Mouse (Mus musculus) forebrain, postnatal 0 days (tissue): ENCODE data around the gene Kdm7a. TPM values are rescaled to one million over a fixed set of nuclear protein-coding genes. Genes with fewer than 3 reads are reported as not detected.
A peak's percentile ranks its signal among the peaks of the same experiment; 100 is the strongest.

ENCODE experiments used
- ATAC-seq: fragments of 200-750 bp; cut with Nextera tagmentation; 2 replicates; pipeline ENCODE4 v1.8.0; 2017; ENCODE audit warnings: mild to moderate bottlenecking, moderate library complexity
- DNase-seq: peaks from one replicate; pipeline ENCODE4 v3.0.0-alpha.2; 2015
- H3K27ac ChIP-seq: fragments of 300-500 bp; sonication (generic); 2 replicates; pipeline ENCODE4 v1.5.1; 2014; ENCODE audit warnings: low read depth, mild to moderate bottlenecking, antibody characterized with exemption, low read length, moderate library complexity, mixed read lengths
- H3K27me3 ChIP-seq: fragments of 300-500 bp; sonication (generic); 2 replicates; pipeline ENCODE4 v1.6.1; 2014; ENCODE audit warnings: mild to moderate bottlenecking, low read length, mixed read lengths; ENCODE audit not compliant: insufficient read depth
- H3K36me3 ChIP-seq: fragments of 300-500 bp; sonication (generic); 2 replicates; pipeline ENCODE4 v1.6.1; 2014; ENCODE audit warnings: mild to moderate bottlenecking, moderate library complexity; ENCODE audit not compliant: insufficient read depth
- H3K4me1 ChIP-seq: fragments of 300-500 bp; sonication (generic); 2 replicates; pipeline ENCODE4 v1.6.1; 2014; ENCODE audit warnings: antibody characterized with exemption; ENCODE audit not compliant: insufficient read depth
- H3K4me2 ChIP-seq: fragments of 300-500 bp; sonication (generic); 2 replicates; pipeline ENCODE4 v1.6.1; 2014; ENCODE audit warnings: low read depth, mild to moderate bottlenecking, moderate library complexity
- H3K4me3 ChIP-seq: fragments of 300-500 bp; sonication (generic); 2 replicates; pipeline ENCODE4 v1.5.1; 2014; ENCODE audit warnings: low read depth, low read length, mixed read lengths
- H3K9ac ChIP-seq: fragments of 300-500 bp; sonication (generic); 2 replicates; pipeline ENCODE4 v1.6.1; 2014; ENCODE audit warnings: mild to moderate bottlenecking
- H3K9me3 ChIP-seq: fragments of 300-500 bp; sonication (generic); 2 replicates; pipeline ENCODE4 v1.6.1; 2016; ENCODE audit warnings: low read length
- CTCF ChIP-seq: sonication (generic); IDR thresholded peaks from 2 replicates; pipeline ENCODE4 v1.5.1; 2016; ENCODE audit warnings: antibody characterized with exemption, control low read depth, low read depth
- WGBS: fragments of 180-500 bp; shearing (Covaris S2); extraction: QIAGEN DNeasy Blood & Tissue Kit; methylation state at CpG from one replicate; pipeline ENCODE4 v1.1.7; 2014; 5-methylcytosine and 5-hydroxymethylcytosine counted together
- polyA plus RNA-seq: library from polyadenylated mRNA; unstranded; fragments of >200 nt; fragmentation: Nextera tagmentation; extraction: Ambion mirVana; gene quantifications from 2 replicates; pipeline ENCODE4 v1.2.1, GENCODE M21; 2015
- total RNA-seq: library from RNA; depleted of rRNA; stranded (reverse); fragments of >200 nt; gene quantifications from 2 replicates; pipeline ENCODE4 v1.2.3, GENCODE M21; 2014

Kdm7a gene
- total and polyA plus RNA-seq, 2 experiments from 2014 or later = 1.5 to 9.8 TPM

GRCm38 (mm10) chr6:39225876-39226609 lies 19.5 kb upstream of the Kdm7a start:
- no peak for TF ChIP-seq CTCF
- Histone ChIP-seq H3K36me3 (no peaks in the 10 kb centered on the region), H3K9me3 (no peaks in the 10 kb centered on the region), H3K4me3 (no peak overlapping the region), H3K27me3 (no peaks in the 10 kb centered on the region), H3K4me2 (no peak overlapping the region), H3K4me1 (no peaks in the 10 kb centered on the region), H3K9ac (no peak overlapping the region), H3K27ac (no peak overlapping the region)
- 5% methylated on average over 7 of the region's 7 CpGs for WGBS
- ATAC-seq = peak; percentile 29; the same call in 1 of the 2 replicates
- DNase-seq = no peak

DNA sequence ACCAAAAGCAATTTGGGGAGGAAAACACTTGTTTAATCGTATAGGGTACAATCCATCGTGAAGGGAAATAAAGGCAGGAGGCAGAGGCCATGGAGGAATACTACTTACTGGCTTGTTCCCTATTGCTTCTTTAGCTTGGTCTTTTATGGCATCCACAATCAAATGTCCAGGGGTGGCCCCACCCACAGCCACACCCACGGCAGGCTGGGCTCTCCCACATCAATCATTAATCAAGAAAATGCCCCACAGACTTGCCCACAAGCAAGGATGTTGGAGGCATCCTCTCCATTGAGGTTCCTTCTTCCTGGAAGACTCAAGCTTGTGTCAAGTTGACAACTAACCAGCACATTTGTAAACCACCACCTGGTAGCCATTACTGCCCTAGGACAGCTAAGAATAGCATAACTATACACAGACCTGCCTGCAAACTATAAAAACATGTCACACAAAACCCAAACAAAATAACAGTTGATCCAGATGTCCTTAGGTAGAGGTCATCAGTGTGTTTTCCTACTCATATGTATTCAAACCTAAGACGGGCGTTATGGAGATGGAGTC lies 16.8 kb upstream of the Kdm7a start:
- no peak overlapping the region for H3K4me2 ChIP-seq
- H3K4me1 ChIP-seq = no peaks in the 10 kb centered on the region
- H3K9me3 ChIP-seq = no peaks in the 10 kb centered on the region
- DNase-seq (no peak), ATAC-seq (no peak)
- TF ChIP-seq CTCF = no peak
- no peak overlapping the region for H3K27ac ChIP-seq
- H3K4me3 ChIP-seq = no peak overlapping the region
- WGBS = 84% methylated on average over 5 of the region's 5 CpGs
- no peaks in the 10 kb centered on the region for H3K36me3 ChIP-seq
- no peaks in the 10 kb centered on the region for H3K27me3 ChIP-seq
- H3K9ac ChIP-seq = no peak overlapping the region

DNA sequence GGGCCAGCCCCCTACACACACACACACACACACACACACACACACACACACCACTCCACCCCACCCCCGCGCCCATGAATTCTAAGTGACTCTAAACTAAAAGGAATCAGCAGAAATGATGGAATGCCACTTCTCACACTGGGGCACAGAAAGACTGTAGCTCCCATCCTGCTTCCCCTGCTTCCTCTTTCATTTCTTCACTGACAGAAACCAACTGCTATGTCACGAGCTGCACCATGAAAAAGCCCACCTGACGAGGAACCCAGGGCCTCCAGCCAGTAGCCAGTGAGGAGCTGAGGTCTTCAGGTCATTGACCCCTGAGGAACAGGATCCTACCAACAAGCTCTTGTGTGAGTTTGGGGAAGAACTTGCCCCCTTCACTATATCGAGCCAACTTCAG lies 15.9 kb upstream of the Kdm7a start:
- WGBS = 71% methylated on average over 5 of the region's 5 CpGs
- no peaks in the 10 kb centered on the region for H3K36me3 ChIP-seq
- TF ChIP-seq CTCF = no peak
- no peaks in the 10 kb centered on the region for H3K4me1 ChIP-seq
- H3K27ac ChIP-seq = no peak overlapping the region
- H3K9me3 ChIP-seq = no peaks in the 10 kb centered on the region
- H3K9ac ChIP-seq = no peak overlapping the region
- ATAC-seq (no peak), DNase-seq (no peak)
- H3K4me2 ChIP-seq = no peak overlapping the region
- no peaks in the 10 kb centered on the region for H3K27me3 ChIP-seq
- H3K4me3 ChIP-seq = no peak overlapping the region

- no peak for TF ChIP-seq CTCF
These were observed 11.4 kb upstream of the Kdm7a start for GRCm38 (mm10) chr6:39217961-39218360.

GRCm38 (mm10) chr6:39217138-39217537 lies 10.5 kb upstream of the Kdm7a start:
- no peak for TF ChIP-seq CTCF
- DNase-seq = no peak
- 95% methylated on average over 3 of the region's 3 CpGs for WGBS

More at GRCm38 (mm10) chr6:39217961-39218360, 11.4 kb upstream of the Kdm7a start:
- Histone ChIP-seq H3K9me3 (no peaks in the 10 kb centered on the region), H3K36me3 (no peaks in the 10 kb centered on the region), H3K4me1 (no peaks in the 10 kb centered on the region), H3K27me3 (no peaks in the 10 kb centered on the region), H3K4me3 (no peak overlapping the region), H3K4me2 (no peak overlapping the region), H3K9ac (no peak overlapping the region), H3K27ac (no peak overlapping the region)
- 85% methylated on average over 2 of the region's 2 CpGs for WGBS
- ATAC-seq (no peak), DNase-seq (no peak)

DNA sequence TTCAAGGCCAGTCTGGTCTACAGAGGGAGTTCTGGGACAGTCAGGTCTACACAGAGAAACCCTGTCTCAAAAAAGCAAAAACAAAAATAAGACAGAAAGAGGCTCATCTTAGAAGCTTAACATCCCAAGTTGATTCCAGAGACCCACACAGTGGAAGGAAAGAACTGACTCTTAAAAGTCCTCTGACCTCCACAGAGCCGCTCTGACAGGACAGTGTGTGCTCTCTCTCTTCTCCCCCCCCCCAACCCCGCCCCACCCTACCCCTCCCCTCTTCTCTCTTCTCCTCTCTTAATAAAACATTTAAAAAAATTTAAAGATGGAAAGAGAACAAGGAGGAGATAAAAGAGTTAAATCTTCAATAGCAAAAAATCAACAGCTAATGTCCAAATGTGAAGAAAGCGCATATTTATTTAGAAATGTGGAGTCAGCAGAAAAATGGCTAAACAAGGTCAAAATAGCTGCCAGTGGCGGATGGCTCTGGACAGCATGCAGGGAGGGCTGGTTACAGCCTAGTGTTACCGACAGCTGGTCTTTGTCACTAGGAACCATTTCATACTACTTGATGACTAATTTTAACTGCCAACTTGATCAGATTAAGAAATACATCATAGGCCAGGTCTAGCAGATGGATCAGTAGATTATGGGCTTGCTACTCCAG lies 8.5 kb upstream of the Kdm7a start:
- WGBS = 82% methylated on average over 5 of the region's 5 CpGs
- H3K4me2 ChIP-seq = no peak overlapping the region
- ATAC-seq (no peak), DNase-seq (no peak)
- H3K4me1 ChIP-seq = no peaks in the 10 kb centered on the region
- H3K27ac ChIP-seq = no peak overlapping the region
- no peak for TF ChIP-seq CTCF
- no peak overlapping the region for H3K4me3 ChIP-seq
- no peak overlapping the region for H3K9ac ChIP-seq
- no peaks in the 10 kb centered on the region for H3K9me3 ChIP-seq
- H3K36me3 ChIP-seq = no peaks in the 10 kb centered on the region
- no peaks in the 10 kb centered on the region for H3K27me3 ChIP-seq

More at GRCm38 (mm10) chr6:39217138-39217537, 10.5 kb upstream of the Kdm7a start:
- H3K27ac ChIP-seq = no peak overlapping the region
- H3K27me3 ChIP-seq = no peaks in the 10 kb centered on the region
- no peaks in the 10 kb centered on the region for H3K36me3 ChIP-seq
- H3K4me1 ChIP-seq = no peaks in the 10 kb centered on the region
- H3K4me3 ChIP-seq = no peak overlapping the region
- no peak overlapping the region for H3K4me2 ChIP-seq
- H3K9ac ChIP-seq = no peak overlapping the region
- no peaks in the 10 kb centered on the region for H3K9me3 ChIP-seq
- no peak for ATAC-seq

GRCm38 (mm10) chr6:39209677-39210076 lies 3.1 kb upstream of the Kdm7a start:
- no peak for ATAC-seq
- no peaks in the 10 kb centered on the region for H3K4me1 ChIP-seq
- no peak overlapping the region for H3K9ac ChIP-seq
- H3K4me2 ChIP-seq = no peak overlapping the region
- H3K27me3 ChIP-seq = no peaks in the 10 kb centered on the region
- no peaks in the 10 kb centered on the region for H3K36me3 ChIP-seq
- no peak for TF ChIP-seq CTCF
- 42% methylated on average over 4 of the region's 4 CpGs for WGBS
- no peak for DNase-seq
- no peak overlapping the region for H3K27ac ChIP-seq
- H3K4me3 ChIP-seq = no peak overlapping the region
- no peaks in the 10 kb centered on the region for H3K9me3 ChIP-seq
